In genomic region chr15:82377701-82378100, GRCm38 (mm10) we compare ENCODE assay signal across 17 mouse cellular contexts. TPM values are rescaled to one million over a fixed set of nuclear protein-coding genes. Genes with fewer than 3 reads are reported as not detected.
DNase-seq lines count a peak whose midpoint lies in the region; ATAC-seq and TF ChIP-seq lines count a peak whose summit lies in the region.
"Had no signal": no experiment of that assay in that cellular context is flagged by ENCODE, and none has a peak within 500 bp of the region (broad histone marks: within the 10 kb centered on the region; RNA-seq: fewer than 3 reads in every experiment).

No protein-coding gene starts in this region.

- no peak for TF ChIP-seq EP300 in liver, postnatal 0 days (IDR thresholded peaks at IDR 0.05; ENCODE audit: low read depth)

- H3K36me3 ChIP-seq in heart, embryonic 12.5 days = peaks cover 9% of the 10 kb centered on the region; the same call in 1 of the 2 replicates
- H3K36me3 ChIP-seq in kidney, postnatal 0 days (ENCODE audit: insufficient read depth, low read length) = peaks cover 4% of the 10 kb centered on the region; the same call in 1 of the 2 replicates
- H3K36me3 ChIP-seq in intestine, embryonic 15.5 days = 0 out of 2 replicates have a peak, but pooled peaks cover 3% of the 10 kb centered on the region
- peaks cover 9% of the 10 kb centered on the region; the same call in 1 of the 2 replicates for H3K36me3 ChIP-seq in liver, postnatal 0 days (replicated peaks; ENCODE audit: insufficient read depth, low read length)
- H3K36me3 ChIP-seq: limb, embryonic 13.5 days had no signal

- 0 out of 2 replicates have a peak overlapping the region, but pooled peaks have one; percentile 30 for H3K4me2 ChIP-seq in heart, embryonic 12.5 days
- peak overlapping the region; percentile 75 for H3K4me2 ChIP-seq in kidney, postnatal 0 days (ENCODE audit: low read length)
- H3K4me2 ChIP-seq in intestine, embryonic 15.5 days (replicated peaks) = 0 out of 2 replicates have a peak overlapping the region, but pooled peaks have one; percentile 86
- peak overlapping the region; percentile 67 for H3K4me2 ChIP-seq in liver, postnatal 0 days (ENCODE audit: low read depth, low read length)
- H3K4me2 ChIP-seq: limb, embryonic 13.5 days had no signal

- H3K9me3 ChIP-seq in heart, embryonic 12.5 days (replicated peaks) = no peaks in the 10 kb centered on the region
- no peaks in the 10 kb centered on the region for H3K9me3 ChIP-seq in kidney, postnatal 0 days (replicated peaks; ENCODE audit: low read length)
- no peaks in the 10 kb centered on the region for H3K9me3 ChIP-seq in intestine, embryonic 15.5 days
- no peaks in the 10 kb centered on the region for H3K9me3 ChIP-seq in liver, postnatal 0 days (ENCODE audit: low read length)
- H3K9me3 ChIP-seq: limb, embryonic 13.5 days had no signal

- H3K27ac ChIP-seq in heart, embryonic 12.5 days (ENCODE audit: poor library complexity, severe bottlenecking) = no peak overlapping the region
- H3K27ac ChIP-seq in kidney, postnatal 0 days = peak overlapping the region; percentile 93
- 0 out of 2 replicates have a peak overlapping the region, but pooled peaks have one; percentile 36 for H3K27ac ChIP-seq in intestine, embryonic 15.5 days
- H3K27ac ChIP-seq in liver, postnatal 0 days (ENCODE audit: low read depth) = peak overlapping the region; percentile 99
- H3K27ac ChIP-seq: limb, embryonic 13.5 days had no signal

- no peak for DNase-seq in heart, adult 8-10 months (ENCODE audit: low spot score)
- no peak for DNase-seq in kidney, postnatal 0 days (ENCODE audit: low spot score)
- DNase-seq in kidney, postnatal 4 days = no peak
- DNase-seq in liver, postnatal 0 days = no peak
- DNase-seq in urinary bladder, adult 18-20 months (ENCODE audit: low spot score in 2 of 2) = no peak
- DNase-seq: cerebellum, adult 11 months; layer of hippocampus, postnatal 36 days; thymus, postnatal 36 days had no signal

- no peak for ATAC-seq in heart, embryonic 12.5 days (ENCODE audit: insufficient number of reproducible peaks, low FRiP score)
- no peak for ATAC-seq in kidney, postnatal 0 days (replicated peaks; ENCODE audit: low FRiP score, low read depth)
- no peak for ATAC-seq in intestine, embryonic 15.5 days
- no peak for ATAC-seq in liver, postnatal 0 days
- ATAC-seq in CD4-positive, CD25-positive, alpha-beta regulatory T cell, adult 4 months = no peak
- ATAC-seq: forebrain, embryonic 16.5 days had no signal

- H3K9ac ChIP-seq in heart, embryonic 12.5 days = no peak overlapping the region
- no peak overlapping the region; the same call in 1 of the 2 replicates for H3K9ac ChIP-seq in kidney, postnatal 0 days (ENCODE audit: low read depth, low read length)
- no peak overlapping the region for H3K9ac ChIP-seq in intestine, embryonic 15.5 days
- peak overlapping the region; percentile 71 for H3K9ac ChIP-seq in liver, postnatal 0 days (replicated peaks)
- H3K9ac ChIP-seq: limb, embryonic 13.5 days had no signal

- H3K4me1 ChIP-seq in heart, embryonic 12.5 days (replicated peaks) = peaks cover 39% of the 10 kb centered on the region
- H3K4me1 ChIP-seq in kidney, postnatal 0 days (replicated peaks; ENCODE audit: insufficient read depth, low read length) = peaks cover 12% of the 10 kb centered on the region
- peaks cover 18% of the 10 kb centered on the region for H3K4me1 ChIP-seq in intestine, embryonic 15.5 days (replicated peaks)
- H3K4me1 ChIP-seq in liver, postnatal 0 days (ENCODE audit: insufficient read depth) = 0 out of 2 replicates have a peak, but pooled peaks cover 7% of the 10 kb centered on the region

- no peak overlapping the region for H3K4me3 ChIP-seq in heart, embryonic 12.5 days
- no peak overlapping the region for H3K4me3 ChIP-seq in kidney, postnatal 0 days (replicated peaks; ENCODE audit: low read depth, low read length)
- no peak overlapping the region for H3K4me3 ChIP-seq in intestine, embryonic 15.5 days (replicated peaks)
- H3K4me3 ChIP-seq in liver, postnatal 0 days (ENCODE audit: low read depth, low read length) = peak overlapping the region; percentile 44; the same call in 1 of the 2 replicates
- H3K4me3 ChIP-seq: limb, embryonic 13.5 days had no signal

- 67% methylated on average over 5 of the region's 5 CpGs for WGBS in heart, embryonic 12.5 days
- WGBS in kidney, postnatal 0 days = 76% methylated on average over 5 of the region's 5 CpGs
- 68% methylated on average over 5 of the region's 5 CpGs for WGBS in intestine, embryonic 15.5 days
- 58% methylated on average over 5 of the region's 5 CpGs for WGBS in liver, postnatal 0 days (ENCODE audit: insufficient replicate concordance)

- no peak for TF ChIP-seq CTCF in kidney, postnatal 0 days (IDR thresholded peaks at IDR 0.05; ENCODE audit: low read depth)
- no peak for TF ChIP-seq CTCF in liver, postnatal 0 days (IDR thresholded peaks at IDR 0.05; ENCODE audit: low read depth)

- H3K27me3 ChIP-seq in heart, embryonic 12.5 days (replicated peaks) = peaks cover 5% of the 10 kb centered on the region; the same call in 1 of the 2 replicates
- H3K27me3 ChIP-seq in kidney, postnatal 0 days (ENCODE audit: insufficient read depth, low read length) = no peaks in the 10 kb centered on the region
- H3K27me3 ChIP-seq in intestine, embryonic 15.5 days (replicated peaks) = no peaks in the 10 kb centered on the region
- H3K27me3 ChIP-seq in liver, postnatal 0 days (ENCODE audit: insufficient read depth, low read length) = no peaks in the 10 kb centered on the region
- H3K27me3 ChIP-seq: limb, embryonic 13.5 days had no signal

RNA-seq across cellular contexts. Expression of gene Cyp2d22, which starts 2.4 kb away (rescaled TPM):
- polyA plus RNA-seq in heart, embryonic 12.5 days (2016; fragmentation: Nextera tagmentation; extraction: Ambion mirVana) = 7.3 and 8.0 TPM in 2 replicates
- total RNA-seq in heart, adult 8-10 months (2022) = 10 to 100 TPM; 19.3 to 30.9 (median 23.3) TPM
- polyA plus RNA-seq in kidney, postnatal 0 days (2015; fragmentation: Nextera tagmentation; extraction: Ambion mirVana) = 12.8 and 16.7 TPM in 2 replicates
- 9.0 and 11.2 TPM in 2 replicates for polyA plus RNA-seq in intestine, embryonic 15.5 days (2015; fragmentation: Nextera tagmentation; extraction: Ambion mirVana)
- 42.0 and 44.9 TPM in 2 replicates for polyA plus RNA-seq in liver, postnatal 0 days (2015; fragmentation: Nextera tagmentation; extraction: Ambion mirVana)
- 10 to 100 TPM; 10.7 to 12.5 TPM for polyA plus RNA-seq in CD4-positive, CD25-positive, alpha-beta regulatory T cell, adult 4 months (2017; shearing (Covaris generic))

RNA-seq across cellular contexts. Expression of gene Cyp2d11, which starts 16.1 kb away (rescaled TPM):
- polyA plus RNA-seq in heart, embryonic 12.5 days (2016; fragmentation: Nextera tagmentation; extraction: Ambion mirVana) = not detected in 2 replicates
- under 1 TPM in 1 of 4 experiments, not detected in 3; 0.19 TPM for total RNA-seq in heart, adult 8-10 months (2022)
- not detected in 2 replicates for polyA plus RNA-seq in kidney, postnatal 0 days (2015; fragmentation: Nextera tagmentation; extraction: Ambion mirVana)
- not detected in 2 replicates for polyA plus RNA-seq in intestine, embryonic 15.5 days (2015; fragmentation: Nextera tagmentation; extraction: Ambion mirVana)
- polyA plus RNA-seq in liver, postnatal 0 days (2015; fragmentation: Nextera tagmentation; extraction: Ambion mirVana) = 0.20 and 0.25 TPM in 2 replicates
- not detected for polyA plus RNA-seq in CD4-positive, CD25-positive, alpha-beta regulatory T cell, adult 4 months (2017; shearing (Covaris generic))
- total RNA-seq: layer of hippocampus, postnatal 36 days; megakaryocyte, adult 5-6 weeks; monocyte, adult 5-6 weeks; neutrophil, adult 5-6 weeks had no signal
- polyA plus RNA-seq: forebrain, embryonic 16.5 days; gonadal fat pad, adult 2 months; limb, embryonic 13.5 days had no signal

RNA-seq across cellular contexts. Expression of gene Ndufa6, which starts 23.6 kb away (rescaled TPM):
- 475 and 496 TPM in 2 replicates for polyA plus RNA-seq in heart, embryonic 12.5 days (2016; fragmentation: Nextera tagmentation; extraction: Ambion mirVana)
- 100 to 1,000 TPM; 658 to 797 (median 740) TPM for total RNA-seq in heart, adult 8-10 months (2022)
- polyA plus RNA-seq in kidney, postnatal 0 days (2015; fragmentation: Nextera tagmentation; extraction: Ambion mirVana) = 793 and 923 TPM in 2 replicates
- 502 and 513 TPM in 2 replicates for polyA plus RNA-seq in intestine, embryonic 15.5 days (2015; fragmentation: Nextera tagmentation; extraction: Ambion mirVana)
- 642 and 691 TPM in 2 replicates for polyA plus RNA-seq in liver, postnatal 0 days (2015; fragmentation: Nextera tagmentation; extraction: Ambion mirVana)
- 100 to 1,000 TPM; 433 to 535 TPM for polyA plus RNA-seq in CD4-positive, CD25-positive, alpha-beta regulatory T cell, adult 4 months (2017; shearing (Covaris generic))

RNA-seq across cellular contexts. Expression of gene Cyp2d10, which starts 29.3 kb away (rescaled TPM):
- polyA plus RNA-seq in heart, embryonic 12.5 days (2016; fragmentation: Nextera tagmentation; extraction: Ambion mirVana) = 0.15 TPM in 1 of 2 replicates, not detected in the other
- under 1 TPM in 2 of 4 experiments, not detected in 2; 0.41 to 0.80 TPM for total RNA-seq in heart, adult 8-10 months (2022)
- polyA plus RNA-seq in kidney, postnatal 0 days (2015; fragmentation: Nextera tagmentation; extraction: Ambion mirVana) = 0.12 TPM in 1 of 2 replicates, not detected in the other
- polyA plus RNA-seq in intestine, embryonic 15.5 days (2015; fragmentation: Nextera tagmentation; extraction: Ambion mirVana) = 0.83 and 1.0 TPM in 2 replicates
- polyA plus RNA-seq in liver, postnatal 0 days (2015; fragmentation: Nextera tagmentation; extraction: Ambion mirVana) = 384 and 387 TPM in 2 replicates
- polyA plus RNA-seq in CD4-positive, CD25-positive, alpha-beta regulatory T cell, adult 4 months (2017; shearing (Covaris generic)) = not detected
- total RNA-seq: layer of hippocampus, postnatal 36 days; megakaryocyte, adult 5-6 weeks; monocyte, adult 5-6 weeks; neutrophil, adult 5-6 weeks had no signal
- polyA plus RNA-seq: forebrain, embryonic 16.5 days; limb, embryonic 13.5 days had no signal

RNA-seq across cellular contexts. Expression of gene Smdt1, which starts 38.9 kb away (rescaled TPM):
- polyA plus RNA-seq in heart, embryonic 12.5 days (2016; fragmentation: Nextera tagmentation; extraction: Ambion mirVana) = 299 and 309 TPM in 2 replicates
- total RNA-seq in heart, adult 8-10 months (2022) = 100 to 1,000 TPM; 190 to 214 (median 204) TPM
- polyA plus RNA-seq in kidney, postnatal 0 days (2015; fragmentation: Nextera tagmentation; extraction: Ambion mirVana) = 375 and 378 TPM in 2 replicates
- polyA plus RNA-seq in intestine, embryonic 15.5 days (2015; fragmentation: Nextera tagmentation; extraction: Ambion mirVana) = 277 and 308 TPM in 2 replicates
- 145 and 151 TPM in 2 replicates for polyA plus RNA-seq in liver, postnatal 0 days (2015; fragmentation: Nextera tagmentation; extraction: Ambion mirVana)
- 10 to 100 TPM; 76.9 to 95.0 TPM for polyA plus RNA-seq in CD4-positive, CD25-positive, alpha-beta regulatory T cell, adult 4 months (2017; shearing (Covaris generic))

Comparison
In these comparisons a context has a peak if more than half of its experiments do, and no peak if none do; other contexts are left out.
1. H3K4me2 ChIP-seq: peak in every context shown above with its lines; median percentile 86 in intestine, embryonic 15.5 days; 75 in kidney, postnatal 0 days; 67 in liver, postnatal 0 days; 30 in heart, embryonic 12.5 days.